Mouse (Mus musculus): ENCODE data around the gene Tas2r135. TPM values are rescaled to one million over a fixed set of nuclear protein-coding genes. Genes with fewer than 3 reads are reported as not detected.

Tas2r135 gene
- polyA plus RNA-seq, 1 experiment from 2014 or later = 0.18 TPM

DNA sequence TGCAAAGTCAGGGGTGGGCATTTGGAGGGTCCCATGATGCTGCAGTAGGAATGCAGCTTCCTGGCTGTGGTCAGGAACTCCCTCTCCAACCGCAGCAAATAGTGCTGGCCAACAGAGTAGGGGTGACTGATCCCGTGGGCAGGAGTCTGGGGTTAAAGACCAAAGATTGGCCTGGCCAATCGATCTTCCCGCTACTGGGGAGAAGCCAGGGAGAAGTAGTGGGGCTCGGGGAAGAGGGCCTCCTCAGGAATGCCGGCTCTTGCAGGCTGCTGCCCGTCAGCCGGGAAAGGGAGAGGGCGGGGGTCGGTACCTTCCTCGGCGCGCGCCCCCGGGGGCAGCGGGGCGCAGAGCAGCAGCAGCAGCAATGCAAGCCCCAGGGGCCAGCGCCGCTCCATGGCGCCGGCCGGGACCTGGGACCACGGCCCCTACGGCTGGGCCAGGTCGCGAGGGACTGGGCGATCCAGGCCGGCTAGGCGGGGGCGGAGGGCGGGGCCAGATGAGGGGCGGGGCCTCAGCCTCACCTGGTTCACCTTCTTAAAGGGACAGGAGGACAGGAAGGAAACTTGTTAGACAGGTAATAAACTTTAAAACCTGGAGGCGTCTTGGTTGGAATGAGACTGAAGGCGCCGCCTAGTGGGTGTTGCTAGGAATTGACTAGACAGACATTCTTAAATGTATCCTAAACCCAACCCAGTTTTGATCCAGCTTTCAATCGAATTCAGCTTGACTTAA is 32.3 kb upstream of the Tas2r135 start, which contains the start of gene Epha1:
Gene Epha1, minus strand, starts transcription at position 453 of the 732 bp plus-strand sequence.
- H3K4me2 ChIP-seq (replicated peaks; ENCODE audit: low read depth, low read length) = peak within 1 kb of the TSS; percentile 87
- peak within 1 kb of the TSS; percentile 91 for H3K27ac ChIP-seq (ENCODE audit: low read length)
- peak; percentile 96 for DNase-seq (ENCODE audit: low spot score)
- no peaks in the 10 kb centered on the region for H3K36me3 ChIP-seq (ENCODE audit: insufficient read depth, low read length)
- peaks cover 14% of the 10 kb centered on the region for H3K4me1 ChIP-seq (ENCODE audit: insufficient read depth, low read depth, low read length)
- peak; percentile 69 for TF ChIP-seq CTCF (IDR thresholded peaks at IDR 0.05)
- TF ChIP-seq EP300 (IDR thresholded peaks at IDR 0.05) = 0 out of 2 replicates have a peak, but pooled peaks have one; percentile 27
- ATAC-seq = peak; percentile 55
- peak within 1 kb of the TSS; percentile 57 for H3K4me3 ChIP-seq (ENCODE audit: low read depth, low read length)
- H3K9ac ChIP-seq (replicated peaks; ENCODE audit: low read depth) = peak within 1 kb of the TSS; percentile 74
- WGBS = 1% methylated on average over 35 of the region's 36 CpGs
- H3K27me3 ChIP-seq (replicated peaks; ENCODE audit: insufficient read depth, low read length) = no peaks in the 10 kb centered on the region
- H3K9me3 ChIP-seq (ENCODE audit: low read length) = no peaks in the 10 kb centered on the region

DNA sequence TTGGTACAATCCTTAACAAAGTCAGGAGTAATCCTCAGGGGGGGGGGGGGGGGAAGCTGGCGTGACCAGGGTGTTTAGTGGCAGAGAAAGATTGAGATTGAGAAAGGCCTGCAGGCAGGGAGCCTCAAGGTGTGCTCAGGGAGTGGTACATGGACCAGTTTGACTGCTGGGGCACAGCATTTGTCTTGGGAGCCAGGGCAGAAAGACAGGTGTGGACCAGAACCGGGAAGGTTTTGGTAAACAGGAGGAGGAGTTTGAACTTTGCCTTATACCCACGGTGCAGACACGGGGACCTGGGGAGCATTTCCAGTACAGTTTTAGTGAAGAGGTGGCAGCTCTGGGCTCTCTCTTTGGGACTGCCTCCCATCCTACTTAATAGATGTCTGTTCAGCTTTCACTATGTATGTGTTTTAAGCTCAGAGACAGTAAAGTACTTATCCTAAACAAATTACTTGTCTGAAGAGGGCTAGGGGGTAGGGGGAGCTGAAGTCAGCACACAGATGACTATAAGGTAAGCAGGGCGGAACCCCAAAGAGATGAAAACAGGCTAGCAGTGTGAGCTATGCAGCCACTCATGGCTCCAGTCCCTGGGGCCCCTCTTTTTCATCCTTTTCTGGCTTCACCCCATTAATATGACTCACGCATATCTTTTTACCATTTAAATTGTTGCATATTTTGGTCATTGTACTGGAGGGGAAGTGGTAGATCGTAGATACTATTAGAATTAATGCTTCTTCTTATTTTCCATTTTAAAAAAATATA is 31.4 kb upstream of the Tas2r135 start:
- peak overlapping the region; percentile 91 for H3K27ac ChIP-seq (ENCODE audit: low read length)
- H3K4me1 ChIP-seq (ENCODE audit: insufficient read depth, low read depth, low read length) = peaks cover 14% of the 10 kb centered on the region
- no peaks in the 10 kb centered on the region for H3K27me3 ChIP-seq (replicated peaks; ENCODE audit: insufficient read depth, low read length)
- peak overlapping the region; percentile 87 for H3K4me2 ChIP-seq (replicated peaks; ENCODE audit: low read depth, low read length)
- H3K9ac ChIP-seq (replicated peaks; ENCODE audit: low read depth) = no peak overlapping the region; the same call in 1 of the 2 replicates
- DNase-seq (ENCODE audit: low spot score) (no peak), ATAC-seq (no peak)
- H3K36me3 ChIP-seq (ENCODE audit: insufficient read depth, low read length) = no peaks in the 10 kb centered on the region
- TF ChIP-seq EP300 (IDR thresholded peaks at IDR 0.05) (no peak), CTCF (IDR thresholded peaks at IDR 0.05) (no peak)
- no peaks in the 10 kb centered on the region for H3K9me3 ChIP-seq (ENCODE audit: low read length)
- peak overlapping the region; percentile 57 for H3K4me3 ChIP-seq (ENCODE audit: low read depth, low read length)
- 47% methylated on average over 6 of the region's 7 CpGs for WGBS

DNA sequence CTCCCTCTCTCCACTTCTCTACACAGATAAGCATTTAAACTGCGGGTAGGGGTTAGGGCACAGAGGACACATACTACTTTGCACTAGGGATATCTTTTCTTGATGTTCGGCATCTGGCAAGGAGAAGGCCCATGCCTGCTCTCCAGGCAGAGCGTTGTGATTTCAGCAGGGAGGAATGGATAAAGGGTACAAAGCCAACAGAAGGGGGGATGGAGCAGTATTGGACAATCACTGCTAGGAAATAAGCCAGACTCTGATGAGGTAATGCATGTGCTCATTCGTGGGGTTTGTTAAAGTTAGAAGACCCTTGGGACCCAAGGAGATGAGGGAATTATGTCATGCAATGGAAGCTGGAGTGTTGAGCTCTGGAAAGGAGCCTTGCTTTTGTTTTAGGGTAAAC is 30.5 kb upstream of the Tas2r135 start:
- no peak for TF ChIP-seq CTCF (IDR thresholded peaks at IDR 0.05)
- H3K9me3 ChIP-seq (ENCODE audit: low read length) = no peaks in the 10 kb centered on the region
- H3K9ac ChIP-seq (replicated peaks; ENCODE audit: low read depth) = no peak overlapping the region
- H3K36me3 ChIP-seq (ENCODE audit: insufficient read depth, low read length) = no peaks in the 10 kb centered on the region
- peaks cover 14% of the 10 kb centered on the region for H3K4me1 ChIP-seq (ENCODE audit: insufficient read depth, low read depth, low read length)
- DNase-seq (ENCODE audit: low spot score) = peak; percentile 75
- no peaks in the 10 kb centered on the region for H3K27me3 ChIP-seq (replicated peaks; ENCODE audit: insufficient read depth, low read length)
- H3K4me2 ChIP-seq (replicated peaks; ENCODE audit: low read depth, low read length) = no peak overlapping the region
- H3K4me3 ChIP-seq (ENCODE audit: low read depth, low read length) = no peak overlapping the region
- ATAC-seq = no peak
- H3K27ac ChIP-seq (ENCODE audit: low read length) = no peak overlapping the region
- 62% methylated on average over 4 of the region's 4 CpGs for WGBS

DNA sequence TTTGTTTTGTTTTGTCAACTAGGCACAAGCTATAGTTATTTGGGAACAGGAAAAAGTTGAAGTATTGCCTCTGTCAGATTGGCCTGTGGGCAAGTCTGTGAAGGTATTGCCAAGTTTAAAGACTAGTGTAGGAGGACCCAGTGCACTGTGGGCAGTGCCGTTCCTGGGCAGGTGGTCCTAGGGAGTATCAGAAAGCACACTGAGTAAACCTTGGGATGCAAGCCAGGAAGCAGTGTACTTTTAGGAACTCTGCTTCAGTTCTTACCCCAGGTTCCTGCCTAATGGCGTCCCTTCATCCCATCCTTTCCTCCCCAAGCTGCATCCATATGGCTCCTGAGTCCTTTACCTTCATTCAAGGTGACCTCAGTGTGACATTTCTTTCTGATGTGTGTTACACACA is 30.1 kb upstream of the Tas2r135 start:
- WGBS = 67% methylated on average over 2 of the region's 2 CpGs
- Histone ChIP-seq H3K4me2 (replicated peaks; ENCODE audit: low read depth, low read length) (no peak overlapping the region), H3K4me3 (ENCODE audit: low read depth, low read length) (no peak overlapping the region), H3K4me1 (ENCODE audit: insufficient read depth, low read depth, low read length) (peaks cover 14% of the 10 kb centered on the region), H3K9ac (replicated peaks; ENCODE audit: low read depth) (no peak overlapping the region), H3K9me3 (ENCODE audit: low read length) (no peaks in the 10 kb centered on the region), H3K27ac (ENCODE audit: low read length) (peak overlapping the region; percentile 23; the same call in 1 of the 2 replicates), H3K27me3 (replicated peaks; ENCODE audit: insufficient read depth, low read length) (no peaks in the 10 kb centered on the region), H3K36me3 (ENCODE audit: insufficient read depth, low read length) (no peaks in the 10 kb centered on the region)
- DNase-seq (ENCODE audit: low spot score) = no peak
- TF ChIP-seq EP300 (IDR thresholded peaks at IDR 0.05) (no peak), CTCF (IDR thresholded peaks at IDR 0.05) (no peak)
- ATAC-seq = no peak

DNA sequence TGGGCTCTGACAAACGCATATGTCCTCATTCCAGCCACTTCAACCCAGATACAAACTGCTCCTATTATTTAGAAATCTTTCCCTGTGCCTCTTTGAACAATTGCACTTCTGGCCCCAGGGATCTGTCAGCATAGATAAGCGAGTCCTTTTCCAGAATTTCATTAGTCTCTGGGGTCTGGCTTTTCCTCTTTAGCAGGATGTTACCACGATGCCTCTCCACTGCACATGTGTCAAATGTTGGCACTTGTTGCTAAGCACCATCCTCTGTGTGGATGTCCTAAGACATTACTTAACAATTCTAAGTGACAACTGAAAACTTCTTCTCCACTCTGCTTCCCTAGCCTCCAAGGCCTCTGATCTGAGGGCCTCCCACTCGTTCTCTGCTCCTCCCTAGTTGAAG is 29.2 kb upstream of the Tas2r135 start:
- 0 out of 2 replicates have a peak overlapping the region, but pooled peaks have one; percentile 3 for H3K9ac ChIP-seq (replicated peaks; ENCODE audit: low read depth)
- H3K27ac ChIP-seq (ENCODE audit: low read length) = peak overlapping the region; percentile 28; the same call in 1 of the 2 replicates

DNA sequence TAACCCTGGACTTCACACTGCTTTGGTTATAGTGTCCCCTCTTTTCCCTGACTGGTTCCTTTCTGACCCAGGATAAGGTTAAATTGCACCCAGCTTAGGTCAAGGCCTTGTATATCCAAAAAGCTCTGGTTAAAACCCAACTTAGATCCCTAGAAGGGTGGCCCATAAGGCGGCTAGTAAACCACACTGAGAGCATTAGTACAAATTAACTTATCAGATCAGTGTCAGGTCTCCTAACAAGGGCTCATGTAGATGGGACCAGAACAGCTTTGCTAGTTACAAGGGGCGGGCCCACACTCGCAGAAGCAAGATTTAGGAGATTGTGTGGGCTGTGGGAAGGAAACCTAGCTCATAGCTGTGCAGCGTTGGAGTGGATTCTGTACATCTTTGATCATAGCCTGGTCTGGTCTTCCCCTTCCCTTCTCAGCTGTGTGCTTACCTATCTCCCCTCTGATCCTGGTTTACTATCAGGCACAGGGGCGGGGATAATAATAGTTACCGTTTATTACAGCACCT is 28.7 kb upstream of the Tas2r135 start:
- Histone ChIP-seq H3K4me2 (replicated peaks; ENCODE audit: low read depth, low read length) (no peak overlapping the region), H3K4me1 (ENCODE audit: insufficient read depth, low read depth, low read length) (peaks cover 18% of the 10 kb centered on the region), H3K27me3 (replicated peaks; ENCODE audit: insufficient read depth, low read length) (no peaks in the 10 kb centered on the region), H3K4me3 (ENCODE audit: low read depth, low read length) (no peak overlapping the region), H3K27ac (ENCODE audit: low read length) (peak overlapping the region; percentile 28; the same call in 1 of the 2 replicates), H3K36me3 (ENCODE audit: insufficient read depth, low read length) (no peaks in the 10 kb centered on the region), H3K9ac (replicated peaks; ENCODE audit: low read depth) (0 out of 2 replicates have a peak overlapping the region, but pooled peaks have one; percentile 3), H3K9me3 (ENCODE audit: low read length) (no peaks in the 10 kb centered on the region)
- whole genome bisulfite sequencing = 82% methylated on average over 6 of the region's 6 CpGs
- ATAC-seq (no peak), DNase-seq (ENCODE audit: low spot score) (no peak)
- TF ChIP-seq EP300 (IDR thresholded peaks at IDR 0.05) = no peak; the same call in 1 of the 2 replicates
- no peak for TF ChIP-seq CTCF (IDR thresholded peaks at IDR 0.05)

More for the DNA sequence above, 29.2 kb upstream of the Tas2r135 start:
- WGBS = 16% methylated on average over 4 of the region's 4 CpGs
- TF ChIP-seq EP300 (IDR thresholded peaks at IDR 0.05) = 0 out of 2 replicates have a peak, but pooled peaks have one; percentile 30
- no peak for TF ChIP-seq CTCF (IDR thresholded peaks at IDR 0.05)
- Histone ChIP-seq H3K4me3 (ENCODE audit: low read depth, low read length) (no peak overlapping the region), H3K36me3 (ENCODE audit: insufficient read depth, low read length) (no peaks in the 10 kb centered on the region), H3K9me3 (ENCODE audit: low read length) (no peaks in the 10 kb centered on the region), H3K27me3 (replicated peaks; ENCODE audit: insufficient read depth, low read length) (no peaks in the 10 kb centered on the region), H3K4me1 (ENCODE audit: insufficient read depth, low read depth, low read length) (peaks cover 17% of the 10 kb centered on the region), H3K4me2 (replicated peaks; ENCODE audit: low read depth, low read length) (no peak overlapping the region)
- peak; percentile 46 for ATAC-seq
- peak; percentile 77 for DNase-seq (ENCODE audit: low spot score)

Data from lung, postnatal 0 days (tissue).